Mouse (Mus musculus) adrenal gland, adult 2 months (tissue): Measurements from ENCODE around the gene B3galnt2. TPM values are rescaled to one million over a fixed set of nuclear protein-coding genes. Genes with fewer than 3 reads are reported as not detected.

ENCODE experiments used
- polyA plus RNA-seq: library from polyadenylated mRNA; depleted of rRNA; stranded (reverse); fragments of >200 nt; gene quantifications from 2 replicates; pipeline ENCODE4 v1.2.3, GENCODE M21; 2012; rRNA removed
- total RNA-seq, 2 experiments: library from RNA; stranded (reverse); gene quantifications; 2 replicates each; pipeline ENCODE4 v1.2.3; 2021

The B3galnt2 gene
- total and polyA plus RNA-seq, 3 experiments: 18.5 to 37.5 (median 22.5) TPM

Other genes with a start within 250 kb of the B3galnt2 start
- gene Gng4, start 170.4 kb upstream of the B3galnt2 start, total RNA-seq: 10 to 100 TPM; 14.7 to 16.2 TPM
- 15.6 and 27.6 TPM in 2 replicates for gene Gng4, start 170.4 kb upstream of the B3galnt2 start, polyA plus RNA-seq
- gene Tbce, start 85.2 kb downstream of the B3galnt2 start, total RNA-seq: 10 to 100 TPM; 35.2 to 45.3 TPM
- 5.4 and 8.4 TPM in 2 replicates for gene Tbce, start 85.2 kb downstream of the B3galnt2 start, polyA plus RNA-seq
- gene Arid4b, start 108.8 kb downstream of the B3galnt2 start, total RNA-seq: 10 to 100 TPM; 25.5 to 34.6 TPM
- gene Arid4b, start 108.8 kb downstream of the B3galnt2 start, polyA plus RNA-seq: 5.5 TPM in 2 replicates
- gene Ggps1, start 109.0 kb downstream of the B3galnt2 start, total RNA-seq: 10 to 100 TPM; 37.4 to 37.6 TPM
- 2.6 and 2.9 TPM in 2 replicates for gene Ggps1, start 109.0 kb downstream of the B3galnt2 start, polyA plus RNA-seq